Mouse (Mus musculus) liver, adult (tissue): ENCODE data around the gene Mrpl22.
"Not testable (repeated sequence)": the region's sequence is repeated elsewhere in the genome, so short reads cannot be mapped to it uniquely, and the experiment has no call there.

ENCODE experiments used
- GATA4 ChIP-seq: IDR thresholded peaks from 2 replicates; pipeline ENCODE4 v1.6.1; 2014; ENCODE audit warnings: mild to moderate bottlenecking, low read length; ENCODE audit not compliant: insufficient replicate concordance

The Mrpl22 gene

DNA sequence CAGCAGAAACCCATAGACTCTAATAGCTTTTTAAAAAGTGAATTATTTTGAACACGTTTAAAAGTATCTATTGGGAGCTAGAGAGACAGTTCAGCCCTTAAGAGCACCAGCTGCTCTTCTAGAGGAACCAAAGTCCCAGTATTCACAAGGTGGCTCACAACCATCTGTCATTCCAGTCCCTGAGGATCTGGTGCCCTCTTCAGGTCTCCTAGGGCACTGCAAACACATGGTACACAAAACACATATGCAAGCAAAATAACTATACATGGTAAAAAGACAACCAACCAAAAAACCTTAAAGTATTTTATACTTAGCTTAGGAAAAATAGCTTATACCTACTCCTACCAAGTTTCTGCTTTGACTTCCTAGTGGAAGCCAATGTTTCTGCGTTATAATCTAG lies 6.4 kb upstream of the Mrpl22 start:
- no peak for TF ChIP-seq GATA4

DNA sequence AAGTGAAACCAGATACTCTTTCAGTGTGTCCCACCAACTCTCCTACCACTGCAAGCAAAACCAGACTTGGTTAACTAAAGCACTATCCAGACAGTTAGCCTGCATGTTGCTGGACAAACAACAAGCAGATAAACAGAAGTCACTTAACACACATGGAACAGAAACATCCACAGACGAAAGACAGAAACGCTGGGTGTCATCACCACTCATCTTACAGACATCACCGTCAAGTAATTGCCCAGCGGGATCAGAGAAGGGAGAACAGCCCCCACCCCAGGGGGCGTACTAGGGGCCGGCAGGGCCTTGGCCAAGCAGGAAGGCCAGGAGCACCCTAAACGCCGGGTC lies 3.7 kb upstream of the Mrpl22 start:
- TF ChIP-seq GATA4, result no peak

DNA sequence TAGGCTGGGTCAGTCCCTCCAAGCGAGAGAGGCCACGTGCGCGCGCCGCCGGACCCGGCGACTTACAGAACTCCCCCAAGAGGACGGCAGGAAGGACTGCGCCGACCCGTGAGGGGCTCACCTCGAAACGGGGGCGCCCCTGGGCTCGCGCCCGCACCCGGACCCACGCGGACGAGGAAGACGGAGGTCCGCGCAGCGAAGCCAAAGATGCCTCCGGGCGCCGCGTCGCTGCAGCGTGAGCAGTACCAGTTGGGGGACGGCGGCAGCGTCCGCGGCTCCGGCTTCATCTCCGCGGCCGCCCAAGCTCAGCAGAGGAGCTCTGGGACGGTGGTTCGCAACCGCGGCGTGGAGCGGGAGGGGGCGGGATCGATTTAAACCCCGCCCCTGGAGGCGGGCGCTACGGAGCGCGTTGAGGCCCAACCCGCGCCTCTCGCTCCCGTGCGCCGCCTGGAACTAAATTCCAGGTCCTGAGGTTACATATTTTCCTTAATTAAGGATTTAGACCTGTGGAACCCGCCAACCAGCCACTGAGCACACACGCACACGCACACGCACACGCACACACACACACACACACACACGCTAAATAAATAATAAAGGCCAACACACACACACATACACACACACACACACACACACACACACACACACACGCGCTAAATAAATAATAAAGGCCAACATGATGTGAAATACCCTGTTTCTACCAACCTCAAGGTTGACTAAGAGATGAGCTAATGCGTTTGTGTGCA lies 3.1 kb upstream of the Mrpl22 start, which contains the start of gene Gemin5:
Gemin5 (minus strand) TSS at position 373 of the 749 bp plus-strand sequence.
- TF ChIP-seq GATA4, result no peak; the same call in 1 of the 2 replicates

DNA sequence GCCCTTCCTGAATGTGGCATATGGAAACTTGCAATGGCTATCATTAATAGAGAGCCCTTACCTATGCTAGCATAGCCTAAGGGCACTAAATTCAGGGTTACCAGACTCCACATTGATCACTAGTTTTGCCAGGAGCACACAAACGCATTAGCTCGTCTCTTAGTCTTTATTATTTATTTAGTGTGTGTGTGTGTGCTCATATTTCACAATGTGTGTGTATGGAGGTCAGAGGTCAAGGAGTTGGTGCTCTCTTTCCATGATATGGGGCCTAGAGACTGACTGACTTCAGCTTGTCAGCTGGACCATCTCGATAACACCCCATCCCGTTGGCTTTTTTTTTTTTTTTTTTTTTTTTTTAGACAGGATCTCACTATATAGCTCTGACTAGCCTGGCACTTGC lies 1.8 kb upstream of the Mrpl22 start:
- TF ChIP-seq GATA4, result no peak

DNA sequence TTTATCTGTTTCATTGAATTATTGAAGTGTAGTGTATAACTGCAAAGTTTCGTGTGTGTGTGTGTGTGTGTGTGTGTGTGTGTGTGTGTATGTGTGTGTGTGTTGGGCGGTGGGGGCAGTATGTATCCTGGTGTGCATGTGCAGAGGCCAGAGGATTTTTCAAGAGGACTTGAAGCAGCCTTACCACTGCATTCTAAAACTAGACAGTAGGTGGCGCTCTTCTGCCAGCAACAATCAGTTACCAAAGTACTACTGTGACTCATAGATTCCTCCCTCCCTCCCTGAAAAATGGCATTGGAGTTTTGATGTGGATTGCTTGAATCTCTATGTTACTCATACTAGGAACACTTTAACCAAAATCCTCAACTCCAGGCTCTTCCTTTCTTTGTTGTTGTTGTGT lies 8.1 kb downstream of the Mrpl22 start:
- no peak for TF ChIP-seq GATA4

DNA sequence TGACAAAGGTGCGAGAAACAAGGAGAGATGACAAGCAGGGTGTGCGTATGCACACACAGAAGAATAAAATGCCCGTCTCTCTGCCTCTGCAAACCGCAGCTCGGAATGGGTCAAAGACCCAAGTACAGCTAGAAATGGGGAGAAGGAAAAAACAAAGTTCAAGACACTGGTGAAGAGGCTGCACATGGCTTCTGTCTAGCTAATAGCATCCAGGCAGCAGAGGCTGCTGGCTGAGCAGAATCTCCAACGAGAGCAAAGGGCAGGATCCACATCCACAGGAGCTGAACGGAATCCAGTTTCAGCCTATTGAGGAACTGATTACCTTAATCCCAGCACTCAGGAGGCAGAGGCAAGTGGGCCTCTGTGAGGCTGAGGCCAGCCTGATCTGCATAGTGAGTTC lies 9.3 kb downstream of the Mrpl22 start:
- TF ChIP-seq GATA4, result no peak

DNA sequence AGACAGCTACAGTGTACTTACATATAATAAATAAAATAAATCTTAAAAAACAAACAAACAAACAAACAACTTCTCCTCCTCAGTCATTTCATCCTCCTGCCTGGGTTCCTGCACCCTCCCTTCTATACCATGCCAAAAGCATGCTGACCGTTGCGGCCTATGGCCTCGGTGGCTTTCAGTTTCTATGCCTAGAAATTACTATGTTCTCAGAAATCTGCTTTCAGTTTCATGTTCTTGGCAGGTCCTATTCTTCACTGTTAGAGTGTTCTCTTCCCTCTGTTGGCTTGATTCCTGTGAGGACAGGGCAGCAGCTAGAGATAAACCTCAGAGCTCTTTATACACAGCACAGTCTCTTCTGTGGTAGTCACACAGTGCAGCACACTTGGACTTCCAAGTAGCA lies 12.1 kb downstream of the Mrpl22 start:
- TF ChIP-seq GATA4, result no peak

DNA sequence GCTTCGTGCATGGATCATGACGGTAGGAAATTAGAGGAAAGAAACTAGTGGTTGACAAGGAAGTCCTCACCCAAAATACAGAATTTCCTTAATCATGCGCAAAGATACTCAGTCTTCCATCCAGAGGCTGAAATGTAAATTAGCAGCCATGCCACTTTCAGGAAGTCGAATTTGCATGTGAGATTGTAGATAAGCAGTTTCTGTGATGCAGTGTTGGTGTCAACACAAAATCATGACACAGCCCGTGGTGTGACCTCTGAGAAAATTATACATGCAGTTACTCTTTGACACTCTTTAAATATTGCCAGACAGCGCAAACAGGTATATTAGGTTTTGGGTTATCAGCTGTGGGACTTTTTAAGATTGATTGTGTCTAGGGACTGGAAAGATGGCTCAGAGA lies 18.2 kb downstream of the Mrpl22 start:
- TF ChIP-seq GATA4, result no peak

DNA sequence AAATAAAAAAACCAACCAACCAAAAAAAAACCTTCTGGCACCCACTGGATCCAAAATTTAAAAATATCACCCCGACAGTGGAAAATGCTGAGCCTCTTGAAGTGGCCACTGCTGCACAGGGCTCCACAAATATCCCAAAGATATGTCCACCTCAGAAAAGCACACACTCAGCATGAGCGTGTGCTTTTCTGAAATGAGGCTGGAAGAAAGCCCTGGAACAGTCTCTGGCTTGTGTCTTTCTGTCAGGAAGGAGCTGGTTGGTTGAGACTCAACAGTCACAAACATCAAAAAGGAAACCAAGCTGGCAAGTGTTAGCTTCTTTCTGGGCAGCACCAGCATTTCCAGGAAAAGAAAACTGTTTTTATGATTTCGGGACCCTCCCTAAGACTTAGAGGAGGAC lies 21.9 kb downstream of the Mrpl22 start:
- no peak for TF ChIP-seq GATA4

DNA sequence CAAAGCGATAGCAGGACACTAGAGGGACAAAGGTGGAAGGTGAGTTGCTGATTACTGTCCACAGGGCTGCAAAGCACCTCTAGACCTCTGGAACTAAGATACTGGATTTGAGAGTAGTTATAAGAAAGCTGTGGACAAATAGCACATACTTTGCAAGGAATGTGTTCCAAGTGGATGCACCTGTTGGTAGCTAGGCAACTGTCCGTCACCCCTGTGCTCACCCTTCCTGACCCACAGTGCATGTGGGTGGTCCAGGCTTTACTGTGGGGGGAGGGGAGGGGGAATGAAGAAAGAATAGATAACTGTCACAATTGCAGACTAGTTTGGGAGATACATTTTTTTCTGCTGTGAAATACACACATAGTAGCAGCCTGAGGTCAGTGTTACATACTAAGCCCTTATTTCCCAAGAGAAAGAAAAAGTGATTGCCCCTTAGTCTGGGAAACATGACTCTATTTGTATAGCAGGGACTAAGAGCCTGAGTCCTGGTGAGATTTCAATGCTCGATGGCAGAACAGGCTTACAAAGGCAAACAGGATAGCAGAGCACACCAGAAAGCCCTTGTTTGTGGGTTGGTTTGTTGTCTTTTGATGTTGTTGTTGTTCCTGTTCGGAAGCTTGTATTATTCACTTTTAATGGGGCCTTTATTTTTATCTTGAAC lies 22.5 kb downstream of the Mrpl22 start:
- TF ChIP-seq GATA4, result no peak

DNA sequence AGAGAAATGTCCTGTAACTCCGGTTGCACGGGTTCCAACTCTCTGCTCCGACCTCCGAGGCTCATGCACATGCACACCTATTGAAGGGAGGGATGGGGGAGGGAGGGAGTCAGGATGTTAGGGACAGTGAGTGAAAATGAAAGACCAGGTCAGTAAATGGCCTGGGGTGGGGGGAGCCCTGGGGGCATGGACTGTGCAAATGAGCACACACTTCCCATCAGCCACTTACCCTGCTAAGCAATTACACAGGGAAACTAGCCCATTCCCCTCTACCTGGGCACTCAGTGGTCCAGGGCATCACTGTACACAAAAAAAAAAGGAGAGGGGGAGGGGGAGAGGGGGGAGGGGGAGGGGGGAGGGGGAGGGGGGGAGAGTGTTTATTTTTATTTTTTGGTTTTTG lies 27.2 kb downstream of the Mrpl22 start:
- no peak for TF ChIP-seq GATA4

DNA sequence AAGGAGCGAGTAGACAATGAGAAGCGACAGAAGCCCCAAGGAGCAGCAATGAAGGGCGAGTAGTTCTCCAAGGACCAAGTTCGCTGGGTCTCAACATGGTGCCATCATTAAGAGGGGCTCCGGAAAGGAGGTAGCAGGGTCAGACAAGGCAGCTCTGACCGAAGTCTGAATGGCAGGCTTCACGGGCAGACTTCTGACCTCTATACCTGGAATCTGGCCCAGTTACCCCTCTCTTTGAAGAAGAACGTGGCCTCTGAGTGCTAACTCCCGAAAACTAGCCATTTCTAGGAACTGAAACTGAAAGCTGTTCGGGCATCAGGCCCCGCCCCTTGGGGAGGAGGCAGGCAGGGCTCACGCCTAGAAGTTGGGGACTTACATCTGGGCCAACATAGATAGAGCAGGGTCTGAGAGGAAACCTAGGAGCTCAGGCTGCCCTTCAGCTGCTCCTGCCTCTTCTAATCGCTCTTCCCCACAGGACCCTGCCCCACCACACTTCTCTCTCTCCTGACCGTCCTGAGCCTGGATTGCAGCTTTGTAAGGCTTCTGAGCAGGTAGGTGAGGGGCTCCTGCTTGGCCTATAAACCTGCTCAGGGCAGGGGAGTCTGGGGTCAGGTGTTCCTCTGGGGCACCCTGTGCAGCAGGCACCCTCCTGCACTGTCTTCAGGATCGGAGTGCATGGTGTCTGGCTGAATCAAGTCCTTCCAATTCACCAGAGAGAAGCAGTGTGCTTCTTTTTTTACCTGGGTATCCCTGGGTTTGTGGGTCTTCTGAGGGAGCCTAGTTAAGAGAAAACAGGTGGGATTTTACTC lies 28.0 kb downstream of the Mrpl22 start, which contains the start of the genes Igtp and Irgm2:
Igtp (plus strand) TSS at position 328 of the 809 bp plus-strand sequence.
Irgm2 (plus strand) TSS at position 390 of the 809 bp plus-strand sequence.
- TF ChIP-seq GATA4, result not testable (repeated sequence)

DNA sequence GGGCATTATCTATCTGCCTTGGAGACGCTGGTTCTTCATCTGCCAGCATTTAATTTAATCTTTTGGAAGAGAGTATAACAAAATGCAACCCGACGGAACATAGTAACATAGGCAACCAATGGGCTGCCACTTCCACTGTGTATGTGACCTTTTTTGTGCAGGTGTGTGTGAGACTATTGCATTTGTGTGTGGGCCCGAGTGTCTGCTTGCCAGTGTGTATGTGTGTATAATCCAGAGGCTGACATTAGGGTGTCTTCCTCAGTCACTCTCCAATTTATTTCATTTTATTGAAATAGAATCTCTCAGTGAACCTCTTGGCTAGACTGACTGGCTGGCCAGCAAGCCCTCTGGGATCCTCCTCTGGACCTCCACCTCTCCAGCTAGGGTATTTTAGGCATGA lies 28.8 kb downstream of the Mrpl22 start:
- no peak for TF ChIP-seq GATA4

DNA sequence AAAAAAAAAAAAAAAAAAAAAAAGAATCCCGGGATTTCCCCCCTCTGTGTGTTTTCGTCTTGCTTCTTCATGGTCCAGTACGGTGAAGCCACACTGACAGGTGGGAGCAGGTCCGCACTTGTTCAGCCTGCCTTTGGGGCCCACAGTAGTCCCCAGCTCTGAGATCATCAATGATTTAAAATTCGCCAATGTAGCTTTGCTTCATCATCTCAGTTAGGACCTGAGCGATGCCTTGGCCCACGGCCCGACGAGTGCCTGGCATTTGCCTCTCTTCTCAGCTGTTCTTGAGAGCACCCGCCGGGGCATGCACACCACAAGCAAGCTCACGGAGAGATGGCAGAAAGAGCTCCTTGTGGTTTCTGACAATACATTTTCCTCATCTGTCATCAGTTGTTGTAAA lies 29.6 kb downstream of the Mrpl22 start:
- TF ChIP-seq GATA4, result no peak

DNA sequence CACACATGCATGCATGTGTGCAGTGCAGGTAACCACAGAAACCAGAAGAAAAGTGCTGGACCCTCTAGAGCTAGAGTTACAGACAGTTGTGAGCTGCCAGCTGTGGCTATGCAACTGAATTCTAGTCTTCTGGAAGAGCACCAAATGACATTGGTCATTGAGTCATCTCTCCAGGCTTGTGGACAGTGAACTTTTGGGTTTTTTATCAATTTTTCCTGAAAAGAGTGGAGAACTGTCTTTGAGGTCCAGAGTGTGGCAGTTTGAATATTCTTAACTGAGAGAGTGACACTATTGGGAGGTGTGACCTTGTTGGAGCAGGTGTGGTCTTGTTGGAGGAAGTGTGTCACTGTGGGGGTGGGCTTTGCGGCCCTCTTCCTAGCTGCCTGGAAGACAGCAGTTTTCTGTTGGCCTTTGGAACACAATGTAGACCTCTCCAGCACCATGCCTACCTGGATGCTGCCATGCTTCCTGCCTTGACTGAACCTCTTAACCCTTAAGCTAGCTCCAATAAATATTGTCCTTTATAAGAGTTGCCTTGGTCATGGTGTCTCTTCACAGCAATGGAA lies 38.9 kb downstream of the Mrpl22 start:
- TF ChIP-seq GATA4, result no peak
